Mouse (Mus musculus) brain, embryonic 14.5 days (tissue): ENCODE measurements around the gene Foxj1. TPM values are rescaled to one million over a fixed set of nuclear protein-coding genes. Genes with fewer than 3 reads are reported as not detected.

Source experiments
- DNase-seq: peaks from one replicate; pipeline ENCODE4 v3.0.0-alpha.2; 2011; ENCODE audit warnings: low read depth
- CTCF ChIP-seq: fragments of 200-500 bp; IDR thresholded peaks from 2 replicates; pipeline ENCODE4 v1.5.1; 2012; ENCODE audit warnings: inconsistent platforms, mild to moderate bottlenecking, moderate library complexity, borderline replicate concordance; ENCODE audit not compliant: insufficient read depth, insufficient read length; ENCODE audit errors: extremely low read depth
- POLR2A ChIP-seq: fragments of 200-500 bp; IDR thresholded peaks from 2 replicates; pipeline ENCODE4 v1.6.1; 2012; ENCODE audit warnings: mild to moderate bottlenecking, inconsistent platforms, borderline replicate concordance; ENCODE audit not compliant: poor library complexity, insufficient read depth, insufficient read length, severe bottlenecking; ENCODE audit errors: extremely low read depth
- polyA plus RNA-seq: library from polyadenylated mRNA; depleted of rRNA; stranded (reverse); fragments of >200 nt; gene quantifications from 2 replicates; pipeline ENCODE4 v1.2.3, GENCODE M21; 2012

The Foxj1 gene
- polyA plus RNA-seq, 1 experiment = 29.7 TPM

DNA sequence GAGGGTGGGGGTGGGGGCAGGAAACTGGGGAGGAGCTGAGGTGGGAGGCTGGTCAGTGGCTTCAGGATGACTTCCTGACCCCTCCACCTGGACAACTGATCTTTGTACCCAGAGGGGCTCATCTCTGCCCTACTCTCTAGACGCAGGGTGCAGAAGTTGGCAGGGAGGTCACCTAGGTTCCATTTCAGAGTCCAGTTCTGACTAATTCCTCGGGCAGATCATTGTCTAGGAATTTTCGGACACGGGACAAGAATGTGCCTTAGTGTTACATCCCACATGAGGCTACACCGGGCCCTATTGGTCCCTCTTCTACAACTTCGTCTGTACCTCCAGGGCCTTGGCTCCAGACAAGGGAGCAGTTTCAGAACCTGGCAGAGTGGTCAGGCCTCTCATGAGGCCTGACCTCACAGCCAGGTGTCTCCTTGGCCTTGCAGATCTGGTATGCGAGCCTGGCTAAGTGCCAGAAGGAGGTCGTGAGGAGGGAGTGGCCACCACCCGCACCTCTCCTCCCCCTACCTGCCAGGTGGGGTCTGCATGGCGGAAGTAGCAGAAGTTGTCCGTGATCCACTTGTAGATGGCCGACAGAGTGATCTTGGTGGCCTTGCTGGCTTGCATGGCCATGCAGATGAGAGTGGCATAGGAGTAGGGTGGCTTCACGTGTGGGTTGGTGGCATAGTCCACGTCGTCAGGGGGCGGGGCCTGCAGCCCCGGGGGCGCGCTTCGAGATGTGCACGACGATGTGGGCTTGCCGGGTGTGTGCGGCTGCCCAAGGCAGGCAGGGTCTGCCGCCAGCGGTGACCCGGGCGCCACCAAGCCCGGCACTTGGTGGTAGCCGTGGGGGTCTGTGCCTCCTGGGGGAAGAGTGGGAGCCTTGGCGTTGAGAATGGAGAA lies 1.4 kb downstream of the Foxj1 start:
- TF ChIP-seq CTCF = no peak
- TF ChIP-seq POLR2A = no peak
- DNase-seq = no peak

DNA sequence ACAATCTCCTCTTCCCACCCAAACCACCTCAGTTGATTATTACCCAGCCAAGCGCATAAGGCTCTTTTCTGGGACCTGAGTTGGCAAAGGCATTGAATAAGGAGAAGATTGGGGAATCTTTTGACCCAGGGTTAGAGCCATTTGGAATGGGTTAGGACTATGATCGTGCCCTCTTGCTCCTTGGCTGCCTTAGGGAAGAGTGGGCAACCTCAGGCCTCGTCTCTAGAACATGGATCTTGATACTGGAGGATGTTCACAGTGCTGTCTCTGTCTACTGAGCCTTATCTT lies 2.3 kb downstream of the Foxj1 start:
- DNase-seq = no peak
- TF ChIP-seq CTCF (no peak), POLR2A (no peak)

DNA sequence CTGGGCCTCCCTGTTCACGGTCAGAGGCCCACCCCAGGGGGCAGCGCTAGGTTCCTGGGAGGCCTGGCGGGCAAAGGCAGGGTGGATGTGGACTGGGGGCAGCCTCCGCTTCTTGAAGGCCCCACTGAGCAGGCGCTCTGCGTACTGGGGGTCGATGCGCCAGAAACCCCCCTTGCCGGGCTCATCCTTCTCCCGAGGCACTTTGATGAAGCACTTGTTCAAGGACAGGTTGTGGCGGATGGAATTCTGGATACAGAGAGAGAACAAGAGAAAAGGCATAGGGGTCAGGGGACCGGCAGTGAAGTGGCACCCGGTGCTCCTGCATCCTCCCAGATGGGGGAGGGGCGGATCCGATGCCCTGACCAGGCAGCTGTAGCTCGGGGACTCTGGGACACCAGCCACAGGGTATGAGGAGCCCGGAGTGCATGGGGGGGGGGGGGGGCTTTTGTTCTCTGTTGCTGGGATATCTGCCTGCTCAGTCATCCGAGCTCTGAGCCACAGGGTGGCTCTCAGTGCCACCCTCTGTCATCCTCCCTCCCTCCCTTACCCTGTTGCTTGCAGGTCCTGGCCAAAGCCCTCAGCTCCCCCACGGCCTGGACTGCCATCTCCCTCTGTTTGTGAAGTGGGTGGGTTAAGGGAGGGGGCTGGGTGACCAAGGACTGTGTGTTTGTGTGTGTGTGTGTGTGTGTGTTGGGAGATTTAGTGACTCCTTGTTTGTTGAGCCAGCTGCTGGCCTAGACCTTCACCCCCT lies 2.8 kb downstream of the Foxj1 start:
- peak; percentile 87 for DNase-seq
- TF ChIP-seq POLR2A (no peak), CTCF (no peak)

DNA sequence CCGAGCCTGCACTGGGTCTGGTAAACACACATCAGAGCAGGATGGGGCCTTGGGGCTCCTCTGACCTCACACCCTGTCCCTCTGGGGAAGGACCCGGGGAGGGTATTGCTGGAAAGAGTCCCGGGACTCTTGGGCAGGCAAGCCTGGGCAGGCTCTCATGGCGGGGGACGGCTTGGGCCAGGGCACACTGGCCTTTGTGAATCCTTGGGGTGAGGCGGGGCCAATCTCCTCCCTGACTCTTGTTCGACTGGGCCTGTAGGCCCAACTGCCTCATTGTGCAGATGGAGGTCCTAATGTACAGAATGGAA lies 5.0 kb downstream of the Foxj1 start:
- DNase-seq = peak; percentile 57
- TF ChIP-seq CTCF (no peak), POLR2A (no peak)

DNA sequence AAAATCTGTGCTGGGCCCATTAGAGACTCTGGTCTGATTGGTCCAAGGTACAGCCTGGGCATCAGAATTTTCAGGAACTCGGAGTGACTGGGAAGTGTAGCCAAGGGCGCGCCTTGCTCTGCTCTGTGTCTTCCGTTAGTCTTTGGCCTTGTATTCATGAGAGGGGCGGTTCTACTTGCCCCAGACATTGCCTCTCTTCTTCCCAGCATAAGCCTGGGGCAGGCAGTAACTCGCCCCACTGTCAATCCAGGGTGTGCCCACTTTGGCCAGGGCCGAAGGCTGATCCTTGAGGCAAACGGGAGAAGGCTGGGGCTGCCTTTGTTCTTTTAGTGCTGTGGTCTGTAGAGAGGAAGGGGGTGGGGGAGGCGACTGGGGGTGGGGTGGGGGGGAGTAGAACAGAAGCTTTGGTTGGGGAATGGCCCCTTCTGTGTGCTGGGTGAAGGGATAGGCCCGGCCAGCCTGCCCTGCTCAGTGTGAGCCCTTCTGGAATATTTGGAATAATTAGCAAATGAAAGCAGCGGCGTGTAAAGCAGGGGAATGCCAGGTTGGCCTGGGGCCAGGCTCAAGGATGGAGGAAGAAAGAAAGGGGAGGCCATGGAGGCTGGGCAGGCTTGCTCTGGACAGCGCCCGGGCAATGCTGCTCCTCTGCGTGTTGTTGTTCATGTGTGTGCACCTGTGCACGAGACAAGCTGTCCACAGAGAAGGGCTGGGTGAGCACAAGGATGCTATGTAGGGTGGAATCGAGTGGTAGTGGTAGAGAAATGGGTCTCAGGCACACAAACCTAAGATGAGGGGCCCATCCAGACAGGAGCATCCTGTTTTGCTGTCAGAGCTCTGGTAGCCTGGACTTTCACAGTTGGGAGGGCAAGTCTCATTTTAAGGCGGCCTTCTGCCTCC lies 5.6 kb downstream of the Foxj1 start:
- peak; percentile 94 for DNase-seq

DNA sequence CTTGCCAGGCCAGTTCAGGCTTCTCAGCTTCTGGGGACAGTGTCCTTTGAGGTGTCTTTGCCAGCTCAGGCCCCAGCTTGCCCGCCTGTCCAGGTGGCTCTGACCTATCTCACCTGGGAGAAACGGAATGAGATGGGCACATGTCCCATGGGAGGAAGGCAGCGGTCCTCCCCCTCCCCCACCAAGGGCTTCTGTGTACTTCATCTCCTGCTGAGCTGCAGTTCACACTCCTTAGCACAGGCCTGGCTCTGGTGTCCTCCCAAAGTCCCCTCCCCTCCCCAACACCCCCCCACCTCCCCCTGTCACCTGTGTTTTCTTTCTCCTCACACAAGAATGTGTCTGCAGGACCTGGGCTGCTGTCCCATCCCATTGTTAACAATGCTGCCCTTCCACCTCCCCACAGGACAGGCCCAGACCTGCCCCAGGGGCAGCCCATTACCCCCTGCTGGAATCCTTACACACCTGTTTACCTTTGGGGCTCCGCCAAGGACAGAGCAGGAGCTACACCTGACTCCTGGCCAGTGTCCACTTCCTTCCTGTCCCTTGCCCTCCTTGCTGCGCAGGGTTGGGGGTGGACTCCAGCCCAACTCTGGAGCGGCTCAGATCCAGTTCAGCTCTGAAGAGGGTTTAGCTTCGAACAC lies 8.1 kb downstream of the Foxj1 start:
- TF ChIP-seq POLR2A (no peak), CTCF (no peak)
- DNase-seq = no peak

More for the DNA sequence above, 5.6 kb downstream of the Foxj1 start:
- TF ChIP-seq POLR2A (no peak), CTCF (no peak)

DNA sequence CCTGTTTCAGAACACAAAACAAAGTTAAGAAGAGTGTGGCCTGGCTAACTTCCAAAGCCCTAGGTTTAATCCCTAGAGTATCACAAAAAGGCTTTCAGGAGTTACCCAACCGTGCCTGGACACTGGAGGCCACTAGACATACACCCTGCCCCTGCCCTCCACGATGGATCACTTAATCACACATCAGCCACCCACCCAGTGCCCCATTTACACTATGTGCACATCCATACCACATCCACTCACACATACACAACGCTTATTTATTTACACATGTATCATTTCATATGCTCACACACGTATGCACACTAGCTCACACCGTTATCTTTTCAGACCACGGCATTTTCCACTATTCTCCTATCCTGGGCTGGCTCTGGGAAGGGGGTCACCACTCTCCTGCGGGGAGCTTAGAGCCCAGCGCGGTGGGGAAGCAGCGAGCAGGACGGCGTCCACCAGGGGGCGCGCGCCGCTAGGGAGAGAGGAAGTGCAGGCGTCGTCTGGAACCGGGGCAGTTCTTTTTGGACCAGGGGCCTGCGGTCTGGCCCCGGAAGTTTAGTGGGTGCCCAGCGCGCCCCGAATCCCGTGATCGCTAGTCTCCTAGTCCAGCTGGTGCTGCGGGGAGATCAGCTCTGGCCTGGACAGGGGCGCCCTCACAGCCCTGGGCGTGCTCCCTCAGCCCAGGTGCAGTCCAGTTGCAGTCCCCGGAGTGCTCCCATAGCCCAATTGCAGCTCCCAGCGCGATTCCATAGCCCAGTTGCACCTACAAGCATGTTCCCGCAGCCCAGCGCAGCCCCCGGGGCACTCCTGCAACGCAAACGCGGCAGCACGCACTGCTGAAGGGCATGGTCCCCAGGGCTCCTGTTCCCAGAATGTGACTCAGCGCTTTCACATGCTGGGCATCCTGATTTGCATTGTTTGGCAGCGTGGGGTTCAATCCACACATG lies 16.2 kb downstream of the Foxj1 start:
- TF ChIP-seq POLR2A (no peak), CTCF (peak; percentile 93)
- DNase-seq = peak; percentile 84

DNA sequence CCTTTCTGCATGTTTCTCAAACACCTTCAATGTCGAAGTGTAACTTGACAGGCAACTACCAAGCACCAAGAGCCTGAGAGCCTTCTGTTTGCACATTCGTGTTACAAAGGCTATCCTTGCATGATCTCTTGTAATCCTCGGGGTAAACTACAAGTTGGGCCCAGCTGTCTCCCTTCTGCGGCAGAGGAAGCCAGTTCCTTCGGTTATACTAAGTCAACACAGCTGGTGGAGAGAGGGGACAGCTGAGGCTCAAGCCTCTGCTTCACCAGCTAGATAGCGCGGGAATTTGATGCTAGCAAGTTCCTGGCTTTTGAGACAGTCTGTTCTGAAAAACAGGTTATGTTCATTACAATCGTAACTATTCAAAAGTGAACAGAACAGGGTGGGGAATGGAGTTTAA lies 22.8 kb downstream of the Foxj1 start:
- no peak for TF ChIP-seq POLR2A
- no peak for TF ChIP-seq CTCF
- DNase-seq = peak; percentile 38

DNA sequence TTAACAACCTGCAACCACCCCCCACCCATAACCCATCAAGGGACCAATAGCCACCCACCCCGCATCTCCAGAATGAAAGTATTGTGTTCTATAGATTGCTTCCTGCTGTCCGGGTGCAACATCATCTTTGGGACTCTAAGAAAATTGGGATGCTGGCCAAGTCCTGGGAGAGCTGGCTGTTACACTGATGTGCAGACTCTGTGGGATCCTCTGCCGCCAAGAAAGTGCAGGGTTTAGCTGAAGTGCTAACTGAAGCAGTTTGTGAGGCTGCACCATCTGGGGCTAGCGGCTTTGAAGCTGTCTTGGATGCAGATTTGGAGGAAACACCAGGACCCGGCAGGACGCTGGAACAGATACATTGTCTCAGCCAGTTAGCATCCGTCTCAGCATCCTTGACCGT lies 24.0 kb downstream of the Foxj1 start:
- peak; percentile 78 for DNase-seq
- no peak for TF ChIP-seq CTCF
- TF ChIP-seq POLR2A = no peak

DNA sequence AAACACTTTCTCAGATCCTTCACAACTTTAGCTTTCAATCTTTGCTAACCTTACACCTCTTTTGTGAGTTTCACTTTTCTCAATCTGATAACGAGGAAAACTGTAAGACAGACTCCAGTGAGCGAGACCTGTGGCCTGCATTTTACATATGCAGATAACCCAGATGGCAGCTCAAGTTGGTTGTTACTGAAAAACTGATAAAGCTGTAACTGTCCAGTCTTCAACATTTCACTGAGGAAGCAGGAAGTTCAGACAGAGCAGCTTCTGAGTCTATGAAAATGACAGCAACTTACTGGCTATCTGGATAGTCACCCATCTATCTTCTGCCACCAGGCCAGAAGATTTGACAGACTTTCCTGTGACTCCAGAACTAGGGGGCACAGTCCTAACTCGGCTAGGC lies 25.6 kb downstream of the Foxj1 start:
- DNase-seq = no peak
- TF ChIP-seq POLR2A (no peak), CTCF (no peak)

DNA sequence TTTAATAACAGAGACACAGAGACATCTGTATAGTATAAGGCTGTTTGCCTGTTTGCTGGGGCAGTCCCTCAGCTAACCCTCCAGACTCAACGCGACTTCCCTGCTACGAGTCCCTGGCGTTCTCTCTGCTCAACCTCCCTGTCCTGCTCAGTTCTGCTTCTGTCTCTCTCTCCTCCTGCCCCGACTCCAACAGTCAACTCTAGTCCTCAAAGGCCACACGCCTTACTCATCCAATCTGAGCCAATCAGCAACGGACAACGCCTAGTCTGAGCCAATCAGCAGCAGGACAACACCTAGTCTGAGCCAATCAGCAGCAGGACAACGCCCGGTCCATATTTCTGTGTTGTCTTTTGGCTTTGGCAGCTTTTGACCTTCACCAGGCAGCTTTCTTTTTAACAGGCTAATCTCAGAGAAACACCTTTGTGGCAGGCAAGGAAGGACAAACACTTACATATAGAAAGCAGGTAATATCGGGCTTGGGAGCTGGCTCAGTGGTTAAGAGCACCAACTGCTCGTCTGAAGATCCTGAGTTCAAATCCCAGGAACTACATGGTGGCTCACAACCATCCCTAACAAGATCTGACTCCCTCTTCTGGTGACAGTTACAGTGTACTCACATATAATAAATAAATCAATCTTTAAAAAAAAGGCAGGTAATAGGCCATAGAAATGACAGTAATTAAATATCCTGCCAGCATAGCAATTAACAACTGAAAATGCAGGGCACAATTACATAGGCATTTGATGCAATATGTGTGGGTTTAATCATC lies 27.3 kb downstream of the Foxj1 start:
- TF ChIP-seq CTCF (no peak), POLR2A (no peak)
- no peak for DNase-seq
